Mouse (Mus musculus) lung, postnatal 0 days (tissue): ENCODE data around the gene Dnaaf5. TPM values are rescaled to one million over a fixed set of nuclear protein-coding genes. Genes with fewer than 3 reads are reported as not detected.

Experiments
- ATAC-seq: fragments of 200-750 bp; cut with Nextera tagmentation; 2 replicates; pipeline ENCODE4 v1.8.0; 2017; ENCODE audit warnings: moderate library complexity
- DNase-seq: peaks from one replicate; pipeline ENCODE4 v3.0.0-alpha.2; 2016; ENCODE audit warnings: low spot score
- H3K27ac ChIP-seq: fragments of 300-500 bp; sonication (generic); 2 replicates; pipeline ENCODE4 v1.5.1; 2014; ENCODE audit warnings: antibody characterized with exemption, mild to moderate bottlenecking, low read length, mixed read lengths
- H3K27me3 ChIP-seq: fragments of 300-500 bp; sonication (generic); replicated peaks from 2 replicates; pipeline ENCODE4 v1.6.1; 2014; ENCODE audit warnings: low read length, mixed read lengths; ENCODE audit not compliant: insufficient read depth
- H3K36me3 ChIP-seq: fragments of 300-500 bp; sonication (generic); 2 replicates; pipeline ENCODE4 v1.6.1; 2014; ENCODE audit warnings: low read length, mixed read lengths; ENCODE audit not compliant: insufficient read depth
- H3K4me1 ChIP-seq: fragments of 300-500 bp; sonication (generic); 2 replicates; pipeline ENCODE4 v1.6.1; 2014; ENCODE audit warnings: antibody characterized with exemption, low read depth, low read length, mixed read lengths; ENCODE audit not compliant: insufficient read depth
- H3K4me2 ChIP-seq: fragments of 300-500 bp; sonication (generic); replicated peaks from 2 replicates; pipeline ENCODE4 v1.6.1; 2014; ENCODE audit warnings: low read depth, mild to moderate bottlenecking, low read length, moderate library complexity, mixed read lengths
- H3K4me3 ChIP-seq: fragments of 300-500 bp; sonication (generic); 2 replicates; pipeline ENCODE4 v1.5.1; 2014; ENCODE audit warnings: low read depth, low read length
- H3K9ac ChIP-seq: fragments of 300-500 bp; sonication (generic); replicated peaks from 2 replicates; pipeline ENCODE4 v1.6.1; 2014; ENCODE audit warnings: low read depth, mild to moderate bottlenecking
- H3K9me3 ChIP-seq: fragments of 300-500 bp; sonication (generic); 2 replicates; pipeline ENCODE4 v1.6.1; 2016; ENCODE audit warnings: low read length, mixed read lengths
- CTCF ChIP-seq: IDR thresholded peaks from 2 replicates; pipeline ENCODE4 v1.5.1; 2016; ENCODE audit warnings: antibody characterized with exemption, mild to moderate bottlenecking
- EP300 ChIP-seq: IDR thresholded peaks from 2 replicates; pipeline ENCODE4 v1.6.1; 2016; ENCODE audit warnings: antibody characterized with exemption, mild to moderate bottlenecking, control low read depth
- whole genome bisulfite sequencing: fragments of 180-500 bp; shearing (Covaris S2); extraction: QIAGEN DNeasy Blood & Tissue Kit; methylation state at CpG from one replicate; pipeline ENCODE4 v1.1.7; 2014; 5-methylcytosine and 5-hydroxymethylcytosine counted together
- polyA plus RNA-seq: library from polyadenylated mRNA; unstranded; fragments of >200 nt; fragmentation: Nextera tagmentation; extraction: Ambion mirVana; gene quantifications from 2 replicates; pipeline ENCODE4 v1.2.1, GENCODE M21; 2015

The Dnaaf5 gene
- polyA plus RNA-seq, 1 experiment from 2014 or later, result 2.8 TPM

DNA sequence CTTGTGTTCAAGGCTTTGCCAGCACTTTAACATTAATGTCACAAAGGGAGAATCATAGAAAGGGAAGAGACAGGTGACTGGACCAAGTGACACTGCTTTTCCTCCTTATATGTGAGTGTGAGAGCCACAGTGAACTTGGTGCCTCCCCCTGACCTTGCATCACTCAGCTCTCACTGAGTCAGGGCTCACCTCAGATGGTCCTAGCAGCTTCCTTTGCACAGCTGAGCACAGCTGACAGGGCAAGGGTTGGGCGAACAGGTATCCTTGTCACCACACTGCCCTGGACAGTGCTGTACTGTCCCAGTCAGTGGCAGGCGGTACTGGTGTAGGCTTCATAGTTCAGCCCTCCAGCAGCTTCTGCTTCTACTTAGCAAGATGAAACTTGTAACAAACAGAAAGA, 77.6 kb downstream of the Dnaaf5 start:
- WGBS, result 96% methylated on average over 2 of the region's 2 CpGs
- no peak for TF ChIP-seq CTCF
- no peak for TF ChIP-seq EP300
- Histone ChIP-seq H3K9ac (no peak overlapping the region), H3K36me3 (peaks cover 41% of the 10 kb centered on the region), H3K4me1 (no peaks in the 10 kb centered on the region), H3K9me3 (no peaks in the 10 kb centered on the region), H3K4me2 (no peak overlapping the region), H3K27me3 (no peaks in the 10 kb centered on the region), H3K4me3 (no peak overlapping the region), H3K27ac (no peak overlapping the region)
- no peak for DNase-seq
- ATAC-seq, result no peak

- no peak overlapping the region for H3K27ac ChIP-seq
- no peak overlapping the region for H3K9ac ChIP-seq
- H3K9me3 ChIP-seq, result no peaks in the 10 kb centered on the region
- peaks cover 42% of the 10 kb centered on the region for H3K36me3 ChIP-seq
- H3K4me2 ChIP-seq, result no peak overlapping the region
- no peaks in the 10 kb centered on the region for H3K4me1 ChIP-seq
- H3K27me3 ChIP-seq, result no peaks in the 10 kb centered on the region
- TF ChIP-seq EP300 (no peak), CTCF (no peak)
- WGBS, result 95% methylated on average over 3 of the region's 3 CpGs
- ATAC-seq, result no peak
- no peak overlapping the region for H3K4me3 ChIP-seq
- no peak for DNase-seq
Measured at GRCm38 (mm10) chr5:139228318-139228717, 78.3 kb downstream of the Dnaaf5 start.

DNA sequence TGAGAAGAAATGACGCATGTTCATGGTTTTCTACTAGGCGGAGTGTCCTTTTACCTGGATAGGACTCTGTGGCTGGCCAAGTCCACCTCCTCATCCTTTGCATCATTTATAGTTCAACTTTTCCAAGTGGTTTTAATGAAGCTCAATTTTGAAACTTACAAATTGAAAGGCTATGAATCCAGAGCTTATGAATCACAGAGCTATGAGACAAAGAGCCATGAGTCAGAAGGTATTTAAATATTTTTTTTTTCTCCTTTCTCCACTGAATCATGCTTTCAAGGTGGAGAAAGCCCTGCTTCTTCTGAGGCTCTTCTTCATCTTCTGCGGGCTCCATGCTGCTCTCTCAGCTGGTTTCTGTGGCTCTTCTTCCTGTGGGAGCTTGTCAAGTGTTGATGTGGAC, 79.7 kb downstream of the Dnaaf5 start:
- Histone ChIP-seq H3K36me3 (peaks cover 47% of the 10 kb centered on the region), H3K4me3 (no peak overlapping the region), H3K4me1 (no peaks in the 10 kb centered on the region), H3K27me3 (no peaks in the 10 kb centered on the region), H3K9me3 (no peaks in the 10 kb centered on the region), H3K9ac (no peak overlapping the region), H3K27ac (no peak overlapping the region), H3K4me2 (no peak overlapping the region)
- ATAC-seq (no peak), DNase-seq (no peak)
- TF ChIP-seq EP300 (no peak), CTCF (no peak)
- 96% methylated on average over 3 of the region's 3 CpGs for WGBS

DNA sequence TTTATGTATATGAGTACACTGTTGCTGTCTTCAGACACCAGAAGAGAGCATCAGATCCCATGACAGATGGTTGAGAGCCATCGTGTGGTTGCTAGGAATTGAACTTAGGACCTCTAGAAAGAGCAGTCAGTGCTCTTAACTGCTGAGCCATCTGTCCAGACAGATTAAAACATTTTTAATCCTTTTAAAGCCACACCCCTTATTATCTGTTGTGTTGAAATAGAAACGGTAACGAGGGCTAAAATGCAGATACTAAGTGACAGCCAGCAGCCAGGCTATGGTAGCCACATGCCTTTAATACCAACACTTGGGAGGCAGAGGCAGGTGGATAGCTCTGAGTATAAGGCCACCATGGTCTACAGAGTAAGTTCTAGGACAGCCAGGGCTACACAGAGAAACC, 82.1 kb downstream of the Dnaaf5 start:
- Histone ChIP-seq H3K27ac (no peak overlapping the region), H3K36me3 (peaks cover 56% of the 10 kb centered on the region), H3K9ac (no peak overlapping the region), H3K9me3 (no peaks in the 10 kb centered on the region), H3K4me2 (no peak overlapping the region), H3K27me3 (no peaks in the 10 kb centered on the region), H3K4me3 (no peak overlapping the region), H3K4me1 (no peaks in the 10 kb centered on the region)
- 84% methylated on average over 3 of the region's 3 CpGs for WGBS
- no peak for TF ChIP-seq CTCF
- TF ChIP-seq EP300, result no peak
- ATAC-seq (no peak), DNase-seq (no peak)

GRCm38 (mm10) chr5:139234423-139234822, 84.4 kb downstream of the Dnaaf5 start:
- ATAC-seq (no peak), DNase-seq (no peak)
- Histone ChIP-seq H3K27me3 (no peaks in the 10 kb centered on the region), H3K27ac (no peak overlapping the region), H3K4me2 (no peak overlapping the region), H3K4me1 (no peaks in the 10 kb centered on the region), H3K4me3 (no peak overlapping the region), H3K9me3 (no peaks in the 10 kb centered on the region), H3K9ac (no peak overlapping the region), H3K36me3 (peaks cover 48% of the 10 kb centered on the region)
- WGBS, result 92% methylated on average over 4 of the region's 4 CpGs
- no peak for TF ChIP-seq EP300
- no peak for TF ChIP-seq CTCF

Other genes starting within 250 kb of the Dnaaf5 start
- 108 and 114 TPM in 2 replicates for gene Pdgfa, start 152.9 kb upstream of the Dnaaf5 start, polyA plus RNA-seq
- 14.4 and 16.5 TPM in 2 replicates for gene Prkar1b, start 222 bp upstream of the Dnaaf5 start, polyA plus RNA-seq
- 35.1 and 37.6 TPM in 2 replicates for gene Sun1, start 50.4 kb downstream of the Dnaaf5 start, polyA plus RNA-seq
- 151 and 170 TPM in 2 replicates for gene Get4, start 102.1 kb downstream of the Dnaaf5 start, polyA plus RNA-seq
- 3.6 and 4.1 TPM in 2 replicates for gene Adap1, start 175.4 kb downstream of the Dnaaf5 start, polyA plus RNA-seq
- 60.5 and 61.6 TPM in 2 replicates for gene Cox19, start 201.2 kb downstream of the Dnaaf5 start, polyA plus RNA-seq
- gene Cyp2w1, start 202.4 kb downstream of the Dnaaf5 start, polyA plus RNA-seq, result not detected in 2 replicates
- gene Gpr146, start 227.5 kb downstream of the Dnaaf5 start, polyA plus RNA-seq, result 22.7 and 28.1 TPM in 2 replicates